32 mouse cellular contexts compared by ENCODE assay signal in the genomic region with DNA sequence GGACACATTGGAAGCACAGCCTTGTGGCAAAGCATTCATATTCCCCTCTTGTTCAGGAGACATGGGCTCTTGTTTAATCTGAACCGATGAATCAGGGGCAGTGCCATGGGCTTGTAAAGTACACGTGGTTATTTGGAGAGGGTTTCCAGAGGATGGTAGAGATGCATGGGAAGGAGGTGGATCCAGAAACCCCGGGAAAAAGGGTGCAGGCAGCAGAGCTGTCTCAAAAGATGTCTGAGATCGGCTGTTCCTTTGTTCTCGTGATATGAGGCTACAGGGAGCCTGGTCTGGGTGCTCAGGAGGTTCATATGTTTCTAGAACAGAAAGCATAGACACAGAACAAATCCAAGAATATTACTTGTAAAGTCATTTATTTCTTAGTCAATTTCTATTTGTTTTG.
"Had no signal": no experiment of that assay in that cellular context is flagged by ENCODE, and none has a peak within 500 bp of the region (broad histone marks: within the 10 kb centered on the region; RNA-seq: fewer than 3 reads in every experiment).

No protein-coding gene starts in this region.

- H3K9me3 ChIP-seq: limb, embryonic 10.5 days; limb, embryonic 12.5 days; limb, embryonic 13.5 days; limb, embryonic 15.5 days; liver, embryonic 12.5 days; liver, embryonic 13.5 days; liver, embryonic 15.5 days; lung, embryonic 15.5 days; megakaryocyte, embryonic 14.5 days; midbrain, embryonic 10.5 days; midbrain, embryonic 12.5 days; midbrain, embryonic 13.5 days; midbrain, embryonic 15.5 days; neural tube, embryonic 12.5 days had no signal

- H3K4me3 ChIP-seq: limb, embryonic 10.5 days; limb, embryonic 12.5 days; limb, embryonic 13.5 days; limb, embryonic 15.5 days; liver, embryonic 12.5 days; liver, embryonic 13.5 days; liver, embryonic 15.5 days; lung, embryonic 15.5 days; megakaryocyte, embryonic 14.5 days; midbrain, embryonic 10.5 days; midbrain, embryonic 12.5 days; midbrain, embryonic 13.5 days; midbrain, embryonic 15.5 days; myocyte; neural tube, embryonic 12.5 days had no signal

- DNase-seq: left cerebral cortex, postnatal 4 days; liver; liver, embryonic 13.5 days; liver, postnatal 0 days; lung, adult 18-20 months; lung, adult 2 months; lung, embryonic 14.5 days; lung, postnatal 10 days; lung, postnatal 14 days; lung, postnatal 36 days; lung, postnatal 4 days; midbrain, embryonic 14.5 days had no signal

- ATAC-seq: liver, embryonic 12.5 days; liver, postnatal 0 days; lung, postnatal 0 days; midbrain, embryonic 13.5 days; midbrain, embryonic 15.5 days; midbrain, embryonic 16.5 days had no signal

- H3K4me2 ChIP-seq: limb, embryonic 12.5 days; limb, embryonic 13.5 days; limb, embryonic 15.5 days; liver, embryonic 11.5 days; liver, embryonic 12.5 days; liver, embryonic 13.5 days; liver, embryonic 15.5 days; lung, embryonic 14.5 days; lung, embryonic 15.5 days; midbrain, embryonic 11.5 days; midbrain, embryonic 12.5 days; midbrain, embryonic 13.5 days; midbrain, embryonic 15.5 days; neural tube, embryonic 12.5 days had no signal

- H3K9ac ChIP-seq: limb, embryonic 12.5 days; limb, embryonic 13.5 days; limb, embryonic 15.5 days; liver, embryonic 12.5 days; liver, embryonic 13.5 days; liver, embryonic 14.5 days; liver, embryonic 15.5 days; liver, postnatal 0 days; lung, embryonic 14.5 days; lung, embryonic 15.5 days; midbrain, embryonic 12.5 days; midbrain, embryonic 13.5 days; midbrain, embryonic 15.5 days; neural tube, embryonic 12.5 days had no signal

- H3K27me3 ChIP-seq: limb, embryonic 12.5 days; limb, embryonic 13.5 days; limb, embryonic 15.5 days; liver, embryonic 12.5 days; liver, embryonic 13.5 days; liver, embryonic 15.5 days; lung, embryonic 15.5 days; megakaryocyte, embryonic 14.5 days; midbrain, embryonic 12.5 days; midbrain, embryonic 13.5 days; midbrain, embryonic 15.5 days; neural tube, embryonic 12.5 days had no signal

- H3K4me1 ChIP-seq: limb, embryonic 10.5 days; limb, embryonic 12.5 days; limb, embryonic 13.5 days; limb, embryonic 15.5 days; liver, embryonic 15.5 days; lung, embryonic 15.5 days; midbrain, embryonic 10.5 days; midbrain, embryonic 12.5 days; midbrain, embryonic 13.5 days; midbrain, embryonic 15.5 days; neural tube, embryonic 12.5 days had no signal

- H3K27ac ChIP-seq: limb, embryonic 10.5 days; limb, embryonic 12.5 days; limb, embryonic 13.5 days; limb, embryonic 15.5 days; liver, embryonic 12.5 days; liver, embryonic 13.5 days; liver, embryonic 14.5 days; liver, embryonic 15.5 days; lung, embryonic 15.5 days; macrophage; midbrain, embryonic 10.5 days; midbrain, embryonic 12.5 days; midbrain, embryonic 13.5 days; midbrain, embryonic 15.5 days; neural tube, embryonic 12.5 days had no signal
